Mouse (Mus musculus) MN1 (cell line): Measurements from ENCODE around the gene Mafk.

Source experiments
- DNase-seq: peaks from one replicate; pipeline ENCODE4 v3.0.0-alpha.2; 2016; ENCODE audit warnings: low spot score

Gene Mafk

GRCm38 (mm10) chr5:139796900-139797299 lies 5.6 kb downstream of the Mafk start:
- DNase-seq, result peak; percentile 70

- peak; percentile 96 for DNase-seq
Measured at GRCm38 (mm10) chr5:139797473-139798167, 6.3 kb downstream of the Mafk start.

GRCm38 (mm10) chr5:139798168-139798900 lies 7.0 kb downstream of the Mafk start:
- DNase-seq, result no peak

GRCm38 (mm10) chr5:139799041-139799440 lies 7.7 kb downstream of the Mafk start:
- no peak for DNase-seq

- DNase-seq, result no peak
Measured at GRCm38 (mm10) chr5:139799801-139800590, 8.7 kb downstream of the Mafk start.

- no peak for DNase-seq
Measured at GRCm38 (mm10) chr5:139801231-139801630, 9.9 kb downstream of the Mafk start.

- no peak for DNase-seq
Measured at GRCm38 (mm10) chr5:139801880-139802279, 10.6 kb downstream of the Mafk start.

- DNase-seq, result no peak
Measured at GRCm38 (mm10) chr5:139803165-139803564, 11.9 kb downstream of the Mafk start.

- DNase-seq, result peak; percentile 43
Measured at GRCm38 (mm10) chr5:139803601-139804102, 12.3 kb downstream of the Mafk start.

GRCm38 (mm10) chr5:139804107-139804551 lies 12.8 kb downstream of the Mafk start:
- no peak for DNase-seq

GRCm38 (mm10) chr5:139804573-139805111 lies 13.3 kb downstream of the Mafk start:
- no peak for DNase-seq

- no peak for DNase-seq
Measured at GRCm38 (mm10) chr5:139805924-139806323, 14.6 kb downstream of the Mafk start.

- DNase-seq, result no peak
Measured at GRCm38 (mm10) chr5:139809397-139809796, 18.1 kb downstream of the Mafk start.

- no peak for DNase-seq
Measured at GRCm38 (mm10) chr5:139811677-139812397, 20.5 kb downstream of the Mafk start.

GRCm38 (mm10) chr5:139812398-139813125 lies 21.2 kb downstream of the Mafk start:
- DNase-seq, result no peak

GRCm38 (mm10) chr5:139813126-139813490 lies 21.8 kb downstream of the Mafk start:
- DNase-seq, result no peak

- no peak for DNase-seq
Measured at GRCm38 (mm10) chr5:139813963-139814381, 22.7 kb downstream of the Mafk start.

- DNase-seq, result no peak
Measured at GRCm38 (mm10) chr5:139815964-139816363, 24.7 kb downstream of the Mafk start.

- DNase-seq, result no peak
Measured at GRCm38 (mm10) chr5:139816445-139816844, 25.1 kb downstream of the Mafk start.

GRCm38 (mm10) chr5:139817292-139817691 lies 26.0 kb downstream of the Mafk start:
- no peak for DNase-seq

GRCm38 (mm10) chr5:139818056-139818455 lies 26.7 kb downstream of the Mafk start:
- no peak for DNase-seq
